Mouse (Mus musculus) liver, embryonic 15.5 days (tissue): ENCODE measurements at regions not wholly inside any gene's neighbourhood (a gene's known extent, or its start where the extent isn't known, plus 50 kb on each side); places are given as distances from the start of the nearest gene placed in this dataset.

Source experiments
- ATAC-seq: fragments of 200-750 bp; cut with Nextera tagmentation; 2 replicates; pipeline ENCODE4 v1.8.0; 2017; ENCODE audit warnings: moderate number of reproducible peaks, mild to moderate bottlenecking, moderate library complexity; ENCODE audit not compliant: insufficient read depth
- H3K27ac ChIP-seq: fragments of 300-500 bp; sonication (generic); replicated peaks from 2 replicates; pipeline ENCODE4 v1.5.1; 2015; ENCODE audit warnings: mild to moderate bottlenecking, inconsistent platforms
- H3K27me3 ChIP-seq: fragments of 300-500 bp; sonication (generic); 2 replicates; pipeline ENCODE4 v1.6.1; 2015; ENCODE audit warnings: mild to moderate bottlenecking, inconsistent platforms
- H3K36me3 ChIP-seq: fragments of 300-500 bp; sonication (generic); replicated peaks from 2 replicates; pipeline ENCODE4 v1.6.1; 2015; ENCODE audit warnings: moderate library complexity, mild to moderate bottlenecking, inconsistent platforms
- H3K4me1 ChIP-seq: fragments of 300-500 bp; sonication (generic); replicated peaks from 2 replicates; pipeline ENCODE4 v1.6.1; 2015; ENCODE audit warnings: inconsistent platforms
- H3K4me2 ChIP-seq: fragments of 300-500 bp; sonication (generic); 2 replicates; pipeline ENCODE4 v1.6.1; 2015; ENCODE audit warnings: moderate library complexity, mild to moderate bottlenecking, inconsistent platforms
- H3K4me3 ChIP-seq: fragments of 300-500 bp; sonication (generic); replicated peaks from 2 replicates; pipeline ENCODE4 v1.5.1; 2015; ENCODE audit warnings: mild to moderate bottlenecking, inconsistent platforms
- H3K9ac ChIP-seq: fragments of 300-500 bp; sonication (generic); 2 replicates; pipeline ENCODE4 v1.6.1; 2015; ENCODE audit warnings: moderate library complexity, mild to moderate bottlenecking, inconsistent platforms
- H3K9me3 ChIP-seq: fragments of 300-500 bp; sonication (generic); replicated peaks from 2 replicates; pipeline ENCODE4 v1.6.1; 2016; ENCODE audit warnings: inconsistent platforms
- WGBS: fragments of 180-500 bp; shearing (Covaris S2); methylation state at CpG from one replicate; pipeline ENCODE4 v1.1.7; 2015; ENCODE audit warnings: mixed read lengths; ENCODE audit not compliant: insufficient replicate concordance; 5-methylcytosine and 5-hydroxymethylcytosine counted together

- no peak overlapping the region for H3K4me3 ChIP-seq
- no peaks in the 10 kb centered on the region for H3K9me3 ChIP-seq
- H3K27me3 ChIP-seq = no peaks in the 10 kb centered on the region
- H3K9ac ChIP-seq = no peak overlapping the region
- no peaks in the 10 kb centered on the region for H3K36me3 ChIP-seq
- 46% methylated on average over 1 of the region's 1 CpGs for WGBS
- no peak overlapping the region for H3K4me2 ChIP-seq
- H3K27ac ChIP-seq = no peak overlapping the region
- no peak for ATAC-seq
- H3K4me1 ChIP-seq = no peaks in the 10 kb centered on the region
These were observed 289.9 kb downstream of the Rngtt start for GRCm38 (mm10) chr4:33599966-33600365.

GRCm38 (mm10) chr4:33600805-33601204 lies 290.7 kb downstream of the Rngtt start:
- Histone ChIP-seq H3K4me2 (no peak overlapping the region), H3K27ac (no peak overlapping the region), H3K36me3 (no peaks in the 10 kb centered on the region), H3K9me3 (no peaks in the 10 kb centered on the region), H3K4me3 (no peak overlapping the region), H3K9ac (no peak overlapping the region), H3K27me3 (no peaks in the 10 kb centered on the region), H3K4me1 (no peaks in the 10 kb centered on the region)
- WGBS = 35% methylated on average over 6 of the region's 6 CpGs
- ATAC-seq = no peak

GRCm38 (mm10) chr4:33604636-33605035 lies 294.5 kb downstream of the Rngtt start:
- H3K4me2 ChIP-seq = no peak overlapping the region
- no peaks in the 10 kb centered on the region for H3K9me3 ChIP-seq
- no peaks in the 10 kb centered on the region for H3K27me3 ChIP-seq
- WGBS = 77% methylated on average over 5 of the region's 5 CpGs
- no peaks in the 10 kb centered on the region for H3K36me3 ChIP-seq
- ATAC-seq = no peak
- no peak overlapping the region for H3K27ac ChIP-seq
- H3K9ac ChIP-seq = no peak overlapping the region
- no peak overlapping the region for H3K4me3 ChIP-seq
- H3K4me1 ChIP-seq = no peaks in the 10 kb centered on the region

- no peak overlapping the region for H3K4me2 ChIP-seq
- 69% methylated on average over 5 of the region's 5 CpGs for WGBS
These were observed 284.4 kb upstream of the Cnr1 start for GRCm38 (mm10) chr4:33639821-33640575.

GRCm38 (mm10) chr4:33640576-33641255 lies 283.7 kb upstream of the Cnr1 start:
- no peak overlapping the region for H3K4me2 ChIP-seq
- H3K9ac ChIP-seq = no peak overlapping the region
- ATAC-seq = no peak
- H3K27me3 ChIP-seq = no peaks in the 10 kb centered on the region
- no peaks in the 10 kb centered on the region for H3K4me1 ChIP-seq
- H3K4me3 ChIP-seq = no peak overlapping the region
- no peak overlapping the region for H3K27ac ChIP-seq
- no peaks in the 10 kb centered on the region for H3K36me3 ChIP-seq
- 75% methylated on average over 11 of the region's 11 CpGs for WGBS
- no peaks in the 10 kb centered on the region for H3K9me3 ChIP-seq

More at GRCm38 (mm10) chr4:33639821-33640575, 284.4 kb upstream of the Cnr1 start:
- Histone ChIP-seq H3K27ac (no peak overlapping the region), H3K9ac (no peak overlapping the region), H3K4me3 (no peak overlapping the region), H3K36me3 (no peaks in the 10 kb centered on the region), H3K27me3 (no peaks in the 10 kb centered on the region), H3K4me1 (no peaks in the 10 kb centered on the region), H3K9me3 (no peaks in the 10 kb centered on the region)
- no peak for ATAC-seq

- Histone ChIP-seq H3K27me3 (no peaks in the 10 kb centered on the region), H3K4me2 (no peak overlapping the region), H3K4me3 (no peak overlapping the region), H3K27ac (no peak overlapping the region), H3K9ac (no peak overlapping the region), H3K9me3 (no peaks in the 10 kb centered on the region), H3K4me1 (no peaks in the 10 kb centered on the region), H3K36me3 (no peaks in the 10 kb centered on the region)
- no peak for ATAC-seq
- WGBS = 64% methylated on average over 6 of the region's 6 CpGs
These were observed 282.5 kb upstream of the Cnr1 start for GRCm38 (mm10) chr4:33641883-33642282.

- H3K4me2 ChIP-seq = no peak overlapping the region
- H3K9ac ChIP-seq = no peak overlapping the region
- no peaks in the 10 kb centered on the region for H3K9me3 ChIP-seq
- H3K27me3 ChIP-seq = no peaks in the 10 kb centered on the region
- H3K36me3 ChIP-seq = no peaks in the 10 kb centered on the region
- no peaks in the 10 kb centered on the region for H3K4me1 ChIP-seq
- H3K4me3 ChIP-seq = no peak overlapping the region
- no peak overlapping the region for H3K27ac ChIP-seq
- ATAC-seq = no peak
- WGBS = 74% methylated on average over 13 of the region's 13 CpGs
These were observed 281.9 kb upstream of the Cnr1 start for GRCm38 (mm10) chr4:33642526-33642925.

GRCm38 (mm10) chr4:33645217-33645616 lies 279.2 kb upstream of the Cnr1 start:
- no peaks in the 10 kb centered on the region for H3K9me3 ChIP-seq
- no peaks in the 10 kb centered on the region for H3K36me3 ChIP-seq
- no peak overlapping the region for H3K4me3 ChIP-seq
- H3K27ac ChIP-seq = no peak overlapping the region
- H3K9ac ChIP-seq = no peak overlapping the region
- H3K27me3 ChIP-seq = no peaks in the 10 kb centered on the region
- no peak for ATAC-seq
- H3K4me1 ChIP-seq = no peaks in the 10 kb centered on the region
- WGBS = 50% methylated on average over 2 of the region's 2 CpGs
- no peak overlapping the region for H3K4me2 ChIP-seq

- Histone ChIP-seq H3K36me3 (no peaks in the 10 kb centered on the region), H3K9ac (no peak overlapping the region), H3K4me2 (no peak overlapping the region), H3K4me1 (no peaks in the 10 kb centered on the region), H3K9me3 (no peaks in the 10 kb centered on the region), H3K4me3 (no peak overlapping the region), H3K27me3 (no peaks in the 10 kb centered on the region), H3K27ac (no peak overlapping the region)
- no peak for ATAC-seq
- 61% methylated on average over 5 of the region's 5 CpGs for WGBS
These were observed 273.1 kb upstream of the Cnr1 start for GRCm38 (mm10) chr4:33651292-33651691.

- Histone ChIP-seq H3K4me2 (no peak overlapping the region), H3K27me3 (no peaks in the 10 kb centered on the region), H3K4me1 (peaks cover 31% of the 10 kb centered on the region), H3K27ac (no peak overlapping the region), H3K4me3 (no peak overlapping the region), H3K9ac (no peak overlapping the region), H3K9me3 (no peaks in the 10 kb centered on the region), H3K36me3 (no peaks in the 10 kb centered on the region)
- WGBS = 68% methylated on average over 14 of the region's 14 CpGs
- ATAC-seq = no peak
These were observed 264.6 kb upstream of the Cnr1 start for GRCm38 (mm10) chr4:33659766-33660165.

- H3K9ac ChIP-seq = no peak overlapping the region
- no peaks in the 10 kb centered on the region for H3K9me3 ChIP-seq
- peaks cover 31% of the 10 kb centered on the region for H3K4me1 ChIP-seq
- no peak for ATAC-seq
- H3K4me2 ChIP-seq = no peak overlapping the region
- no peaks in the 10 kb centered on the region for H3K36me3 ChIP-seq
- WGBS = 50% methylated on average over 5 of the region's 5 CpGs
- H3K27me3 ChIP-seq = no peaks in the 10 kb centered on the region
- H3K4me3 ChIP-seq = no peak overlapping the region
- no peak overlapping the region for H3K27ac ChIP-seq
These were observed 263.8 kb upstream of the Cnr1 start for GRCm38 (mm10) chr4:33660553-33660952.
